Mouse (Mus musculus) cerebellum, adult 11-12 months (tissue): ENCODE measurements around the gene Aox3.

Experiments used
- DNase-seq: peaks from one replicate; pipeline ENCODE4 v3.0.0; 2022

The Aox3 gene

GRCm38 (mm10) chr1:58112880-58113279 is at the start of gene Aox3:
Aox3 (plus strand) TSS chr1:58113130.
- DNase-seq, result peak; percentile 59

- no peak for DNase-seq
Observed at GRCm38 (mm10) chr1:58065151-58065550, 47.8 kb upstream of the Aox3 start.

- DNase-seq, result no peak
Observed at GRCm38 (mm10) chr1:58065606-58066005, 47.3 kb upstream of the Aox3 start.

- DNase-seq, result no peak
Observed at GRCm38 (mm10) chr1:58069181-58069580, 43.7 kb upstream of the Aox3 start.

GRCm38 (mm10) chr1:58070091-58070490 is 42.8 kb upstream of the Aox3 start:
- DNase-seq, result no peak

- DNase-seq, result no peak
Observed at GRCm38 (mm10) chr1:58071006-58071405, 41.9 kb upstream of the Aox3 start.

GRCm38 (mm10) chr1:58071509-58071908 is 41.4 kb upstream of the Aox3 start:
- DNase-seq, result no peak

GRCm38 (mm10) chr1:58072416-58072815 is 40.5 kb upstream of the Aox3 start:
- no peak for DNase-seq

GRCm38 (mm10) chr1:58072991-58073730 is 39.8 kb upstream of the Aox3 start:
- no peak for DNase-seq

- DNase-seq, result no peak
Observed at GRCm38 (mm10) chr1:58074266-58074665, 38.7 kb upstream of the Aox3 start.

- no peak for DNase-seq
Observed at GRCm38 (mm10) chr1:58077882-58078281, 35.0 kb upstream of the Aox3 start.

GRCm38 (mm10) chr1:58078390-58078789 is 34.5 kb upstream of the Aox3 start:
- DNase-seq, result no peak

- no peak for DNase-seq
Observed at GRCm38 (mm10) chr1:58079689-58080088, 33.2 kb upstream of the Aox3 start.

- no peak for DNase-seq
Observed at GRCm38 (mm10) chr1:58080446-58080845, 32.5 kb upstream of the Aox3 start.

- DNase-seq, result no peak
Observed at GRCm38 (mm10) chr1:58081356-58081755, 31.6 kb upstream of the Aox3 start.

- DNase-seq, result no peak
Observed at GRCm38 (mm10) chr1:58089316-58089715, 23.6 kb upstream of the Aox3 start.

GRCm38 (mm10) chr1:58090191-58090590 is 22.7 kb upstream of the Aox3 start:
- DNase-seq, result no peak

GRCm38 (mm10) chr1:58091213-58091612 is 21.7 kb upstream of the Aox3 start:
- DNase-seq, result no peak

- DNase-seq, result no peak
Observed at GRCm38 (mm10) chr1:58091992-58092560, 20.9 kb upstream of the Aox3 start.

GRCm38 (mm10) chr1:58097338-58097737 is 15.6 kb upstream of the Aox3 start:
- no peak for DNase-seq

GRCm38 (mm10) chr1:58099119-58099518 is 13.8 kb upstream of the Aox3 start:
- no peak for DNase-seq

- DNase-seq, result no peak
Observed at GRCm38 (mm10) chr1:58101531-58102146, 11.3 kb upstream of the Aox3 start.

- DNase-seq, result no peak
Observed at GRCm38 (mm10) chr1:58102494-58102893, 10.4 kb upstream of the Aox3 start.

- DNase-seq, result no peak
Observed at GRCm38 (mm10) chr1:58105685-58106084, 7.2 kb upstream of the Aox3 start.
